Mouse (Mus musculus) megakaryocyte, adult 5-6 weeks (primary cell): ENCODE measurements around the gene Aknad1. TPM values are rescaled to one million over a fixed set of nuclear protein-coding genes. Genes with fewer than 3 reads are reported as not detected.

ENCODE experiments used
- ATAC-seq: 2 replicates; pipeline ENCODE4 v1.8.0; 2016; ENCODE audit warnings: mild to moderate bottlenecking, inconsistent platforms; ENCODE audit not compliant: poor library complexity, severe bottlenecking
- total RNA-seq, 2 experiments: library from RNA; stranded (forward) in 1 of 2; stranded (reverse) in 1 of 2; fragments of 153-499, 151-499 nt in 1 of 2; fragments of 221-1000, 200-1000 nt in 1 of 2; gene quantifications; 2 replicates each; pipeline versions ENCODE4 v1.2.3 to v1.2.4; 2015 to 2017

Gene Aknad1
- total RNA-seq, 2 experiments from 2014 or later = 0.26 TPM; not detected in 1

DNA sequence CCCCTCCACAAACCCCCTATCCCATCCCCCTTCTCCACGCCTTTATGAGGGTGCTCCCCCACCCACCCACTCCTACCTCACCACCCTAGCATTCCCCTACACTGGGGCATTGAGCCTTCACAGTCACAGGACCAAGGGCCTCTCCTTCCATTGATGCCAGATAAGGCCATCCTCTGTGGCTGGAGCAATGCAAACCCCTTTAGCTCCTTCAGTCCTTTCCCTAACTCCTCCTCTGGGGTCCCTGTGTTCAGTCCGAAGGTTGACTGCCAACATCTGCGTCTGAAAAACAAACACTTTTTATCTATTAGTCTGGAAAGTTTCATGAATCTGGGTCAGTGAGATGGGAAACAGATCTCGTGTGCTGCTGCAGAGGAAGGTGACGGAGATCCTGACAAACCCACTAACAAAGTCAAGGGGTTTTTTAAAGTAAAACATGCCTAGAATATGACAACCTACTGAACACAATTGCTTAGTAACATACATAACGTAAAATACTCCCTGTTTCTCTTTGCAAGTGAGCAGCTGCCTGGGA, 43.0 kb downstream of the Aknad1 start:
- ATAC-seq = no peak

DNA sequence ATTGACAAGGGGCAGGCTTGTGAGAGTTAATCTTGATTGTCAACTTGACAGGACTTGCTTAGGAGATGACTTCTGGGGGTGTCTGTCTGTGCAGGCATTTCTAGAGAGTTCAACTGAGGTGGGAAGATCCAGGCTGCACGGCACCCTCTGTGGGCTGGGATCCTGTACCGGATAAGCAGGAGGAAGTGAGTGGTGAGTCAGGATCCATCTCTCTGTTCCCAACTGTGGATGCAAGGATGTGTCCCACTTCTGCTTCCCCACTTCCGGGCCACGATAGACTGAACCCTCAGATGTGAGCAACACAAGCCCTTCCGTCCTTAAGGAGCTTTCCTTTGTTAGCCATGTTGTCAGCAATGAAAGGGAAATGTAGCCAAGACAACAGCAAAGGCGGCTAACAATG, 47.1 kb downstream of the Aknad1 start:
- ATAC-seq = no peak

DNA sequence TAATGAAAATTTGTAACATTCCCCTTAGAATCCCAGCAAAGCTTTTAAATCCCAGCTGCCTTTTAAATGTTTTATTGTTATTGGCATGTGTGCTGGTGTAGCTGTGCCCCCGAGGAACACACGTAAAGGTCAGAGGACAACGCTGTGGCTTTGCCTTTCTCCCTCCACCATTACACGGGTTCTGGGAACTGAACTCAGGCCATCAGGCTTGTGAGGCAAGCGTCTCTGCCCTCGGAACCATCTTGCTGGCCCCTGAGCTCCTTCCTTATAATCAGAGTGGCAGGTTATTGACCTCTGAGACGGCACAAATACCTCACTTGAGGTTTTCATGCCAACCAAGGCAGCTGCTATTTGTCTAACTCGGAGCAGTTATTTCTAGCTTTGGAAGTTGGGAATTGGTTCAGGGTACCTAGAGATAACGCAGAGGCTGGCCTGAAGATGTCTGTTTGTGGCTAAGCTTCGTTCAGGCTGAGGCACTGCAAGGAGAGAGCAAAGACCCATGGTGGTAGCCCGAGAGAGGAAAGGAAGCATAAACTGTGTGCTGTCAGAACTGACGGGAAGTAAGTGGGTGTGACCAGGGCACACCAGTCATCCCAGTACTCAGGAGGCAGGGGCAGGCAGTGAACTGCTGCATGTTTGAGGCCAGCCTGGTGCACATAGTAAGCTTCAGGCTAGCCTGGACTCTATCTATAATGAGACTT, 48.4 kb downstream of the Aknad1 start:
- peak; percentile 35; the same call in 1 of the 2 replicates for ATAC-seq

DNA sequence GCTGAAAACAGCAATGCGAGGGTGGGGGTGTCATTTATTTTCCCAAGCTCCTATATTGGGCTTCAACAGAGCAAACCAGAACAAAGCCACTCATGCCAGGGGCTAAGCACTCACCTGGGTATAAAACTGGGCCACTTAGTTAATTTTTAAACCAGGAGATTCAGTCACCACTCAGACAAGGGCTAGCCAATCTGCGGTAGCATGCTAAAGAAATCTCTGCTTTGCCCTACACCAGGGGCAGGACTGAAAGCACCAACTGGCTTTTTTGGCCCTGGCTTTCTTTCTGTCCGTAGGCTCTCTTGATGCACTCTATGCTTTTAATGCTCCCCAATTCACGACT, 49.0 kb downstream of the Aknad1 start:
- ATAC-seq = no peak

DNA sequence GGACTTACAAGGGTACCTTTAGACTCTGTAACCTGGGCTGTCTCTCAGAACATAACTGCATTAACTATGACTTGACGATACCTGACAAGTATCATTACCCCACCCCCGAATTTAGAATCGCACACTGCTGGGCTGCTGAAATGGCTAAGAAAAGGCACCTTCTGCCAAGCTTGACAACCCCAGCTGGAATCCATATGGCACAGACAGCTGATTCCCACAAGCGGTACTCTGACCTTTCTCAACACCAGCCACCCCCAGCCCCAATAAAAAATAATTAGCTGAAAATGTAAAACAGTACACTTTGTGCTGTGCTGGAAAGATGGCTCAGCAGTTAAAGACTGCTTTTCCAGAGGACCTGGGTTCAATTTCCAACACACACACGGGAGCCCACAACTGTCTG, 49.8 kb downstream of the Aknad1 start:
- no peak for ATAC-seq

DNA sequence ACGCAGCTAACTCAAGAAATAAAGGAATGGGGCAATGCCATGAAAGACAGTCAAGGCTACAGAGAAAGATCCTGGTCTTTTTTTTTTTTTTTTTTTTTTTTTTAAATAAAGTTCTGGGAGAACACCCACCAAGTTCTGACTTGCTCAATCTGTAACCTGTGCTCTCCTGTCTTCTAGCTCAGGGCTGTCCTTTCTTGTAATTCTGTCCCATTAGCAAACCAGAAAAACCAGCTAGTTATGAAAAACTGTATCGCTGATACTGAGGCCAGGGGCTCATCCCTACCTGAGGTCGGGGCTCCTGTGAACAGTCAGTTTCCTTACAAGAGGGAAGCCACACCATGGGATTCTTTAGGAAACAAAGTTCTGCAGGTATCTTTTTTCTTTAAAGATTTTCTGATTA, 51.0 kb downstream of the Aknad1 start:
- ATAC-seq = no peak

DNA sequence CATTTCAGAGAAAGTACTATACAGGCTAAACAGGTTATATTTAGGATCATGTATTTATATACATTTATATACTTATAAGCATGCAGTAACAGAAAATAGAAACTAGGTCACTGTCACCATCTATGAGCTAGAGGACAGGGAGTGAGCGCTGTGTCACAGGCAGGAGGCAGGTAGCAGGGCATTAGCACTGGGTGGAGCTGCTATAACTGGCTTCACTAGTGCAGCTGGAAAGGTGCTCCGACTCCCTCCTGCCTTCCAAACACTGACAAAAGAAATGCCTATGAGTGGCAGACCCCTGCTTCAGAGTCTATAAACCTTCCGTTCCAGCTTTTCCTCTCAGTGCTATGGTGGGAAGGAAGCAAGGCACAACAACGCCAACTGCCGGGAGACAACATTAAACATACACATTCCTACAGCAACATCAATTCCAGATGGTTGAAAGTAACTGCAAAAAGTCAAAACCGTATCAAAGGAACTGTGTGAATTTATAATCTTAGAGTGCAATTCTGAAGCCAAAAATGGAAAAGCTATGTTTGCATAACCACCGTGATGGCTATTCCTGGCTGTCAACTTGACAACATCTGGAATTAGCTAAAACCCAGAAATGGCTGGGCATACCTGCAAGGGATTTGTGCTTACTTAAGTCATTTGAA, 51.7 kb downstream of the Aknad1 start:
- ATAC-seq = no peak

DNA sequence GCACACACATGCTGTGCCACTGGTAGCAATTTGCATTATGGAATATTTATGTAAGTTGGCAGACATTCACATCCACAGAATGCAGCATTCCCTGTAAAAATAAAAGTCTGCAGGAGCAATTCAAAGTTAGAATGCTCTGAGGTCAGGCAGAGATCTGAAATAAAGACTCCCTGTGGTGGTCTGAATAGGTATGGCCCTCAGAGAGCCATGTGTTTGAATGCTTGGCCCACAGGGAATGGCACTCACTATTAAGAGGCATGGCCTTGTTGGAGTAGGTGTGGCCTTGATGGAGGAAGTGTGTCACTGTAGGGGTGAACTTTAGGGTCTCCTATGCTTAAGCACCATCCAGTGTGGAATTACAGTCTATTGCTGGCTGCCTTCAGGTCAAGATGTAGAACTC, 53.0 kb downstream of the Aknad1 start:
- no peak for ATAC-seq

DNA sequence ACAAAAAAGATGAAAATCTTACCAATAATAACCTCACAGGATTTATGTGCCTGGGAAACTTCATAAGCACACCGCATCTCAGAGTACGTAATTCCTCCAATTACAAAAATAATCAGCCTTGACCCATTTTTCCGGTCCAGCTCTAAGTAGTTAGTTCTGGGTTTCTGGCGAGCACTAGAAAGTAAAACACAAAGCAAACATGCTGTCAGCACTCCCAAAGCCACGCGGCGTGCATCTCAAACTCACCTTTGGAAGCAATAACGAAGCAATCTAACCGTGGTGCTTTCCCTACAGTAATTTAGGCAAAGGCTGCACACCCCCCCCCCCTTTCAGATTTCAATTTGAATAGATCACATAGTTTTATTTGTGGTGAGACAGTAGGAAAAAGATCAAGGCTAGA, 55.3 kb downstream of the Aknad1 start:
- ATAC-seq = no peak

DNA sequence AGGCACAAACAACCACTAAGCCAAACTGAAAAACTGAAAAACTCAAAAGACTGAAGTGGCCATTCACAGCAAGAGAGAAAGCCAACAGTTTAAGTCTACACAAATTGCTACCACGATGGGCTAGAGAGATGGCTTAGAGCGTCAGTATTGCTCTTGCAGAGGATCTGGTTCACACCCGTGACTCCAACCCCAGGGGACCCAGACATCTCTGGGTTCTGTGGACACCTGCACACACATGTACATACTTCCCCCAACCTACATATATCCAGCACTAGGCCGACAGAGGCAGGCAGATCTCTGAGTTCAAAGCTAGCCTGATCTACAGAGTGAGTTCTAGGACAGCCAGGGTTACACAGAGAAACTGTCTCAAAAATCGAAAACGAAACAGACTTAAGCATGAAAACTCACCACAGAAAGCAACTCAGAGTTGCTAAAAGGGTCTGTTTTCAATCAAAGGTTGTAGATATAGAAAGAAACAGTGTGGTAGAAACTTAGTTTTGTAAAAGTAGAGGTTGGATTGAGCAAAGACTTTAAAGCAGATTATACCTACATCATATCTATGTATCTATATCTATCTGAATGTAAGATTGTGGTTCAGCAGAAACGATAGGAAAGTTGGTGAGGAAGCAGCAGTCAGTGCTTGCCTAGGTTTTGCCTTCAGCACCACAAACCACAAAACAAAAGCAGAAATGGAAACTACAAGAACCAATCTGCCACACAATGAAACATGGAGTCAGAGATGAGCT, 56.3 kb downstream of the Aknad1 start:
- ATAC-seq = peak; percentile 71

DNA sequence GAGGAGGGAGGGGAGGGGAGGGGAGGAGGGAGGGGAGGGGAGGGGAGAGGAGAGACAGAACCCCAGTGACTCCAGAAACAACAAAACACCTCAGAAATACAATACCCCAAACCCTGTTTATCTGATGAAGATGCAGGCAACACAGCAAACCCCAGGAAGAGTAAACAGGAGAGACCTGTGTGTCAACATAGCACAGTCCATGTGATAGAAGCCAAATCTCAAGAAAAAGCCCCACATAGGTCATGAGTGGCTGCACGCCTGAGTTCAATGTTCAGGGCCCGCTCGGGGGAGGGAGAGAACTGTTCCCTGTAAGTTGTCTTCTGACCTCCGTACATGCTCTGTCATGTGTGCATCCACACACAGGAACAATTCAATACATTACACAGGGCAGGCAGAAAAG, 56.9 kb downstream of the Aknad1 start:
- no peak for ATAC-seq

DNA sequence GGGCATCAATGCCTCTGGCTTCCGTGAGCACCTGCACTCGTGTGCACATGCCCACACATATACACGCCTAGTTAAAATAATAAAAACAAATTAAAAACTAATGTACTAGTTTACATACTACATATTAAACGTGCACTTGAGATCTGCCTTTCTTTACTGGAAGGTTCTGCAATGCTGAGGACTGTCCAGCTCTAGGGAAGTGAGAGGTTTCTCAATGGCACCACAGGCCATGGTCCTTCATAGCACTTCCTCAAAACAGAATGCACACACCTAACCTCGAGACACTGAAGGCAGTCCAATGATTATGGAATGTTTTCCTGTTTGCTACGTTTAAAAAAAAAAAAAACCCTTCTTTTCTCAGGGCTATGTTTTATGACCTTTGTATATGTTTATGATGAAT, 58.3 kb downstream of the Aknad1 start:
- ATAC-seq = peak; percentile 94

DNA sequence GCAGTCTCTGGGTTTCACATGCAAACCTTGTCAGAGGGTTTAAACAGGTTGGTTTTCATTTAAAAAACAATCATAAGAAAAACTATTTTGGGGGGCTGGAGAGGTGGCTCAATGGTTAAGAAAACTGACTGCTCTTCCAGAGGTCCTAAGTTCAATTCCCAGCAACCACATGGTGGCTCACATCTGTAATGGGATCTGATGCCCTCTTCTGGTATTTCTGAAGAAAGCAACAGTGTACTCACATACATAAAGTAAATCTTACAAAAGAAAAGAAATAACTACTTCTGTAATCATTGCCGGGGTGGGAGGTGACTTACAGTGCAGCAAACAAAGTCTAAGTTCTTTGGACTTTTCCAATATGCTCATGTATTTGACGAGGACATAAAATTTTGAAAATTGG, 58.9 kb downstream of the Aknad1 start:
- no peak for ATAC-seq

DNA sequence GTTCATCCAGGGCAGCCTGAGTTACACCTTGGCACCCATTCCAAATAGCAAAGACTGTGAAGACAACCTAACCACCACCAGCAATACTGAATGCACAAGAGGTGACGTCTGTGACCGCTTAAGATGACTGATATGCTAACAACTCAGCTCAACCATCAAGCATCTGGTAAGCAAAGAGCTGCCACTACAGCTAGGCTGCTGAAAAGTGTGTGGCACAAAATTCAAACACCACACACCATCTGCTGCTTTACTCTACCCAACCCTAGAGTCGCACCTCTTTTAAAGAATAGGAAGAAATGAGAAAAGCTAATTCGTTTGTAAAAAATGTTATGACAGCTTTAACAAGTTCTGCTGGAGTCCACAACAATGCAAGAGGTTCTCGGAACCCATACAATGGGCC, 66.2 kb downstream of the Aknad1 start:
- ATAC-seq = no peak

DNA sequence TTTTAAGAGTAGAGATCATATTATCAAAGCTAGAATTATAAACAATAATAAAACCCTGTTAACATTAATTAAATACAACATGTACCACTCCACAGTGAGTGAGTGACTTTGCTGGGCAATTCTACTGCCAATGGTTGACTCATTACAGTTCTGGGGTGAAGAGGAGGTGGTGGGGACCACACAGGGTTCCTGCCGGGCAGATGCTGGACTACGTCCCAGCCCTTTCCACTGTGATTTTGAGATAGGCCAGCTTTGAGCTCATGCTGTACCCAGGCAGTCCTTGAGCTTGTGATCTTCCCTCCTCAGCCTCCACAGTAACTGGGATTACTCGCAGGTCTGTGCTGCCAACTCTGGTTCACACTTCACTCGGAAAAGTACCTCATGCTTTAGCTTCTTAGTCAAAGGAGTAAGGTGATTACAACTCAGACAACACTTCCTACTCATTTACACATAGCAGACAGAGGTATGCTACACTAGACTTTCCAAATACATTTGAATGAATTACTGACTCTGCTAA, 71.3 kb downstream of the Aknad1 start:
- no peak for ATAC-seq

DNA sequence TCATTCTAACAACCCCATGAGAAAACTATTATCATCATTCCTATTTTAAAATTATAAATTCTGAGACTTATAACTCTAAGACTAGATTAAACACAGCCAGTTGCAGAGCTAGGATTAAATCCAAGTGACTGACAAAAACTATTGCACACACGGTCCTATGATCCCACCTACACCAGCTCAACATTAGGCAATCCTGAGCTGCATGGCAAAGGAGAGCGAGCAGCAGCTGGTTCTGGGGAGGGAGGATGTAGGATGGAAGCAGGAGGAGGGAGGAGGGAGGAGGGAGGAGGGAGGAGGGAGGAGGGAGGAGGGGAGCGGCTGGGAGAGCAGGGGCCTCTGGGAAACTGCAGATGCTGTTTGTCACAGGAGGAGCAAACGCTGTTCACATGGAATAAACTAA, 76.2 kb downstream of the Aknad1 start:
- no peak for ATAC-seq

DNA sequence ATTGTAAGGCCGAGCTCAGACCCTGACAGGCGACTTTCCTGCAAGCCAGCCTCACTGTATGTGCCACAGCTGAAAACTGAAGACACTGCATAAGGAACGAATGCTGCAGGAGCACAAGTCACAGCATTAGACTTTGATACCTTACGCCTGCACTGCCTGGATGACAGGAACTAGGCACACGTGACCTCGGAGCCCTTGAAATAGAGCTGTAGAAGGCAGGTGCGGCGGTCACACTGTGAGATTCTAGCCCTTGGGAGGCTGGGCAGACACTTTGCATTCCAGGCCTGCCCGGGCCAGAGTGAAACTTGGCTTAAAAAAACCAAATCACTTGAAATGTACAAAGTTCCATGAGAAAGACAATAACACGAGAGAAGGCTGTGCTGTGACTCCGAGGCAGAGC, 91.0 kb downstream of the Aknad1 start:
- ATAC-seq = no peak

DNA sequence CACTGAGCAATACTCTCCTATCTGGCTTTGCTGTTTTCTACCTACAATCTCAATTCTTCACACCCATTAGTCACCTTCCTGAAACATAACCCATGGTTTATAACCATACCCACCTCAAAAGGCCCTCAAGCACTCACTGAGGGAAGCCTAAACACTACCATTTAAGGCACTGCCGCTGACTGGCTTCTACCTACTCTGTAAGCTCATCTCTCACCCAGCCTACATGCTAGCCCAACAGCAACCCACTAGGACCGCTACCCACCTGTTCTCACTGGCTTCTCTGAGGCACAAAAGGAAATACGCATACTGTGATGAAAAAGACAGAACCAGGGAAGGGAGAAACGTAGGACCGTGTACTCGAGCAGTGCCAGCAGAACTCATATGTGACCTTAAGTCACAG, 92.3 kb downstream of the Aknad1 start:
- ATAC-seq = no peak
